Mouse (Mus musculus) embryonic facial prominence, embryonic 13.5 days (tissue): ENCODE measurements at regions not wholly inside any gene's neighbourhood (a gene's known extent, or its start where the extent isn't known, plus 50 kb on each side); places are given as distances from the start of the nearest gene placed in this dataset.

Source experiments
- ATAC-seq: fragments of 200-750 bp; cut with Nextera tagmentation; 2 replicates; pipeline ENCODE4 v1.8.0; 2017; ENCODE audit warnings: low read depth; ENCODE audit not compliant: insufficient number of reproducible peaks, insufficient read depth, low FRiP score, low TSS enrichment
- H3K27ac ChIP-seq: fragments of 300-500 bp; sonication (generic); 2 replicates; pipeline ENCODE4 v1.5.1; 2015; ENCODE audit warnings: moderate library complexity, mild to moderate bottlenecking, inconsistent platforms
- H3K27me3 ChIP-seq: fragments of 300-500 bp; sonication (generic); 2 replicates; pipeline ENCODE4 v1.6.1; 2015; ENCODE audit warnings: mild to moderate bottlenecking, inconsistent platforms
- H3K36me3 ChIP-seq: fragments of 300-500 bp; sonication (generic); 2 replicates; pipeline ENCODE4 v1.6.1; 2015; ENCODE audit warnings: mild to moderate bottlenecking, inconsistent platforms
- H3K4me1 ChIP-seq: fragments of 300-500 bp; sonication (generic); 2 replicates; pipeline ENCODE4 v1.6.1; 2015; ENCODE audit warnings: inconsistent platforms
- H3K4me2 ChIP-seq: fragments of 300-500 bp; sonication (generic); 2 replicates; pipeline ENCODE4 v1.6.1; 2015; ENCODE audit warnings: moderate library complexity, mild to moderate bottlenecking, inconsistent platforms
- H3K4me3 ChIP-seq: fragments of 300-500 bp; sonication (generic); 2 replicates; pipeline ENCODE4 v1.5.1; 2015; ENCODE audit warnings: mild to moderate bottlenecking, inconsistent platforms
- H3K9ac ChIP-seq: fragments of 300-500 bp; sonication (generic); 2 replicates; pipeline ENCODE4 v1.6.1; 2015; ENCODE audit warnings: mild to moderate bottlenecking, inconsistent platforms
- H3K9me3 ChIP-seq: fragments of 300-500 bp; sonication (generic); 2 replicates; pipeline ENCODE4 v1.6.1; 2016; ENCODE audit warnings: inconsistent platforms
- WGBS: fragments of 180-500 bp; shearing (Covaris S2); methylation state at CpG from one replicate; pipeline ENCODE4 v1.1.7; 2015; ENCODE audit warnings: mixed read lengths; 5-methylcytosine and 5-hydroxymethylcytosine counted together

DNA sequence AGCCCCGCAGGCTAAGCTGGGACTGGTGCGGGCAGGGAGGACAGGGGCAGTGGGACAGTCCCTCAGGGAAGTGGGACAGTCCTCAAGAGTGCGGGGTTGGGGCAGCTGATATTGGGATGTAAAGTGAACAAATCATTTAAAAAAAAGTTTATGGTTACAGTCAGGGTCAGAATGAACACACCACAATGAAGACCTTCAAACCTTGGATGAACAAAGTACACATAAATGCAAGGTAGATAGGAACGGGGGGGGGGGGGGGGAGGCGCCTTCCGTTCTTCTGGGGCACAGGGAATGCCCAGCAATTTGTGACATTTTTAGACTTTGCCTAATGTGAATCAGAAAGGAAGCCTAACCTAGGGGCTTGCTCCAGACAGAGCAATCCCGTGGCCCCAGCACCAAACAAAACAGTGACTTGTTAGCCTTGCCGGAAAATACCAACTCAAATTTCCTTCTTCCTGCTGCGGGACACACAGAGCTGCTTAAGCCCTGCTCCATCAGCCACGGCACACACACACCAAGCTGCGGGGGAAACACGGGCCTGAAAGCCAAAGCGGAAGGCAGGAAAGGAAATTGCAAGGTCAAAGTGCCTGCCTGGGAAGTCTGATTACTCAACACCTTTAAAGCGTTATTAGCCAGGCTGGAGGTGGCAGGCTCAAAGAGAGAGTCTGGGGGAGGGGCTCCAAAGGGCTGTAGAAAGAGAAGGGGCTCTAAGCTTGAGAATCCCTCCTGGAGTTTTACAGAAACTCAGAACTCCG, 309.6 kb upstream of the Jarid2 start:
- no peak for ATAC-seq
- H3K4me3 ChIP-seq = peak overlapping the region; percentile 10; the same call in 1 of the 2 replicates
- H3K27ac ChIP-seq = no peak overlapping the region
- H3K4me2 ChIP-seq = peak overlapping the region; percentile 47
- no peaks in the 10 kb centered on the region for H3K9me3 ChIP-seq
- no peaks in the 10 kb centered on the region for H3K36me3 ChIP-seq
- peak overlapping the region; percentile 51; the same call in 1 of the 2 replicates for H3K9ac ChIP-seq
- peaks cover 29% of the 10 kb centered on the region for H3K4me1 ChIP-seq
- WGBS = 14% methylated on average over 14 of the region's 15 CpGs
- no peaks in the 10 kb centered on the region for H3K27me3 ChIP-seq

DNA sequence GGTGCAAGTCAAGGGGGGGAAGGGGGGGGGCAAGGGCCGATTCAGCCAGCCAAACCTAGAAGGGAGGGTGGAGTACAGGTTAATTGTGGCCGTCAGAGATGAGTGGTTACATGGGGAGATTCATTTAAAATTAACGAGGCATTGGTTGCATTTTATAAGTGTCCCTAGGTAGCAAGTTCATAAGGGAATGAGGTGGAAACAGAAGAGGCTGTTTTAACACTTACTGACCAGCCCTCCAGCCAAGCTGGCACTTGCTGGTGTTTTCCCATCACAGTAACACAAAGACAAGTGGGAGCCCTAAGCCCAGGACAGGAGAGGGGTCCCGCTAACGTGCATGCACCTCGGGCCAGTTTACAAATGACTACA, 309.1 kb upstream of the Jarid2 start:
- H3K27ac ChIP-seq = no peak overlapping the region
- peak overlapping the region; percentile 51; the same call in 1 of the 2 replicates for H3K9ac ChIP-seq
- no peak overlapping the region for H3K4me3 ChIP-seq
- H3K4me1 ChIP-seq = peaks cover 30% of the 10 kb centered on the region
- H3K9me3 ChIP-seq = no peaks in the 10 kb centered on the region
- H3K36me3 ChIP-seq = no peaks in the 10 kb centered on the region
- no peaks in the 10 kb centered on the region for H3K27me3 ChIP-seq
- no peak for ATAC-seq
- WGBS = 27% methylated on average over 6 of the region's 6 CpGs
- H3K4me2 ChIP-seq = peak overlapping the region; percentile 47; the same call in 1 of the 2 replicates

DNA sequence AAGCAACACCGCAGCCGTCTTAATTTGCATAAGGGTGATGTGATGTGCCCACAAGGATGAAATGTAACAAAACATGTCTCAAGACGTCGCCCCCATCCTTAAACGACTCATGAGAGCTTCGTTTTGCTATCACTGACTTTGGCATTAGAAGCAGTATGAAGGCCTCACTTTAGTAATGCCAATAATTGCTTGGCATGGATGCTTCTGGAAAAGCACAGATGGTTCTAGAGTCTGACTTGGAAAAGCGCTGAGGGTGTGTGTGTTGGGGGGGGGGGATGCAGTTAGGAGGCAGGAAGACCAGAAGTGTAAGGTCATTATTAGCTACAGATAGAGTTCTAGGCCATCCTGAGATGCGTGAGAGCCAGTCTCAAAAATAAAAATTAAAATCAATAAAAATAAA, 308.3 kb upstream of the Jarid2 start:
- Histone ChIP-seq H3K9me3 (no peaks in the 10 kb centered on the region), H3K27ac (no peak overlapping the region), H3K9ac (no peak overlapping the region), H3K36me3 (no peaks in the 10 kb centered on the region), H3K4me1 (peaks cover 37% of the 10 kb centered on the region), H3K27me3 (no peaks in the 10 kb centered on the region), H3K4me3 (no peak overlapping the region), H3K4me2 (no peak overlapping the region)
- WGBS = 91% methylated on average over 8 of the region's 8 CpGs
- no peak for ATAC-seq

DNA sequence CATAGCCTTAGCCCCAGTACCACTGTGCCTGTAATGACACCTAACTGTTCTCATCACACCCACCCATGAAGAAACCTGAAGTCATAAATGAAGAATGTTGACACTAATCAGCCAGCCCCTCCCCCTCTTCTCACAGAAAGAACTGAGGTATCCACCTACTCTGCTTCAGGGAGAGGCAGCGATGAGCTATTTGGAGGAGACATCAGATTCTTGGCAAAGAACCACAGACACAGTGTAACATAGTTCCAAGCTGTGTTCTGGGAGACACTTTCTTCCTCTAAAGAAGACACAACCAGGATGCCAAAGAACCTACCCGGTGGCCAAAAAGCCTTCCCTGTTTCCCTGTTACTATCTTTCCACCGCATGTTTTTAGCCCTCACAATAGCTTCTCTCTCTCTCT, 307.8 kb upstream of the Jarid2 start:
- ATAC-seq = no peak
- Histone ChIP-seq H3K4me3 (no peak overlapping the region), H3K4me1 (peaks cover 37% of the 10 kb centered on the region), H3K36me3 (no peaks in the 10 kb centered on the region), H3K4me2 (no peak overlapping the region), H3K9ac (no peak overlapping the region), H3K9me3 (no peaks in the 10 kb centered on the region), H3K27me3 (no peaks in the 10 kb centered on the region), H3K27ac (no peak overlapping the region)
- WGBS = 81% methylated on average over 3 of the region's 3 CpGs

- no peaks in the 10 kb centered on the region for H3K9me3 ChIP-seq
- WGBS = 70% methylated on average over 5 of the region's 5 CpGs
Observed at GRCm38 (mm10) chr13:44421922-44422321, 307.4 kb upstream of the Jarid2 start.

DNA sequence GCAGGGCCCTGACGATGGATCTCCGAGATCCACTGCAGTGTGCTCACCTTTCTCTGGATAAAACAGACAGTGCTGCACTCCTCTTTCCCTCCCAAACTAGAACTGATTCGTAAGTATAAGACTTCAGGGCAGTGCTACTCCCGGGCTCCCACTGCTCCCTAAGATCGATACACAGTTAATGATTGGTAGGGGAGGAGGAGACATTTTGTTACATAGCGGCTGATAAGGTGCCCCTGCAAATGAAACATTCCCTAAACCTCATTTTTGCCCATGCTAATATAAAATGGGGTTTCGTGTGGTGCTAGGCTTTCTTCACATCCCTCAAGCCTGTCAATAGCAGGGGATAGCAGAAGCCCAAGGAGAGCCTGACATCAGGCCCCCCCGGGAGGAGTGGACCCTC, 298.8 kb upstream of the Jarid2 start:
- Histone ChIP-seq H3K27ac (no peak overlapping the region), H3K4me2 (no peak overlapping the region), H3K9me3 (no peaks in the 10 kb centered on the region), H3K27me3 (no peaks in the 10 kb centered on the region), H3K4me1 (peaks cover 4% of the 10 kb centered on the region; the same call in 1 of the 2 replicates), H3K36me3 (no peaks in the 10 kb centered on the region), H3K4me3 (no peak overlapping the region), H3K9ac (no peak overlapping the region)
- no peak for ATAC-seq
- 88% methylated on average over 8 of the region's 8 CpGs for WGBS

More at GRCm38 (mm10) chr13:44421922-44422321, 307.4 kb upstream of the Jarid2 start:
- H3K4me3 ChIP-seq = no peak overlapping the region
- no peaks in the 10 kb centered on the region for H3K27me3 ChIP-seq
- no peak overlapping the region for H3K27ac ChIP-seq
- peaks cover 34% of the 10 kb centered on the region for H3K4me1 ChIP-seq
- no peak overlapping the region for H3K4me2 ChIP-seq
- no peak for ATAC-seq
- no peaks in the 10 kb centered on the region for H3K36me3 ChIP-seq
- H3K9ac ChIP-seq = no peak overlapping the region

- H3K4me1 ChIP-seq = no peaks in the 10 kb centered on the region
- H3K4me2 ChIP-seq = no peak overlapping the region
- H3K36me3 ChIP-seq = no peaks in the 10 kb centered on the region
- no peak overlapping the region for H3K27ac ChIP-seq
- no peak for ATAC-seq
- no peaks in the 10 kb centered on the region for H3K27me3 ChIP-seq
- no peak overlapping the region for H3K9ac ChIP-seq
- H3K4me3 ChIP-seq = no peak overlapping the region
- 89% methylated on average over 1 of the region's 1 CpGs for WGBS
- H3K9me3 ChIP-seq = peaks cover 6% of the 10 kb centered on the region
Observed at GRCm38 (mm10) chr13:44437709-44438108, 291.6 kb upstream of the Jarid2 start.

DNA sequence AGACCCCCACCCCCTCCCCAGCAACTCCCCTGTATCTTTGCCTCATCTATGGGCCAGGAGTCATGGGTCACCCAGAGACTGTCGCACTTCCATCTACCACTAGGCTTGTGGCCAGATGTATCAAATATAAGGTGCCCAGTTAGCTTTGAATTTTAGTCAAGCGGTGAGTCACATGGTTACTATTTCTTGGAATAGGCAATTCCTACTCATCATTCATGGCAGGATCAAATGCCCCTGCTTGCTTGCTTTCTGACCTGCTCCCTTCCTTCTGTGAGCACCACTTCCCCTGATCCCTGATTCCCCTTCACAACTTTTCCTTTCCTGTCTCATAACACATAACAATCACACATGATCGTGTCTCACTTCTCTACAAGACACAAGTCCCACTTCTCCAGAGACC, 288.2 kb upstream of the Jarid2 start:
- Histone ChIP-seq H3K9ac (no peak overlapping the region), H3K4me1 (no peaks in the 10 kb centered on the region), H3K4me2 (no peak overlapping the region), H3K9me3 (peaks cover 6% of the 10 kb centered on the region), H3K27me3 (no peaks in the 10 kb centered on the region), H3K4me3 (no peak overlapping the region), H3K27ac (no peak overlapping the region), H3K36me3 (no peaks in the 10 kb centered on the region)
- WGBS = 83% methylated on average over 3 of the region's 3 CpGs
- ATAC-seq = no peak

DNA sequence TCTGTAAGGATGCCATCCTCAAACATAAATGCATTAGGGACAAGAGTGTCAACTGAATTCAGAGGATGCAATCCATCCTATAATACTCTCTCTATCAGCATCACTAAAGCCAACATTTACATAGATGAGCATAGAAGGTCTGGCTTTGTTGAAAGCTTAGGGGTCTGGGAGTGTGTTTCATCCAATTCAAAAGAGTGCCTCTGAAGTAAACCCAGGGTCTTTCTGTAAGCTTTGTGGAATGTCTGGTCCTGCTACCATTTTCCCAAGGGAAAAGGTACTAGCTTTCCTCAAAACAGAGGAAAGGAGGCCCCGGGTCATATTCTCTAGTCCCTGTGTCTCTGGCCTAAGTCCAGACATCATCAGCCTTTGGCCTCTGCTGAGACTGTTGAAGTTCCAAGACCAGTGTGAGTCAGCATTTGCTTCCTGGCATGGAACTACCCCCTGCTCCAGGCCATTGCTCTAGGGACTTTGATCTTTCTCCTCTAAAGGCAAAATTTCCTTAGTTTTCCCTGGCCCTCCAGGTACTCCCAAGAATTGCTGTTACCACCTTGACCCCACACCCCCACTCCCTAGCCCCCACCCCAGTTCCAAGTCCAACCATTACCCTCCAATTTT, 280.0 kb upstream of the Jarid2 start:
- 77% methylated on average over 1 of the region's 1 CpGs for WGBS
- Histone ChIP-seq H3K9me3 (no peaks in the 10 kb centered on the region), H3K27ac (no peak overlapping the region), H3K9ac (no peak overlapping the region), H3K27me3 (no peaks in the 10 kb centered on the region), H3K4me3 (no peak overlapping the region), H3K4me2 (no peak overlapping the region), H3K36me3 (no peaks in the 10 kb centered on the region), H3K4me1 (peaks cover 16% of the 10 kb centered on the region)
- ATAC-seq = no peak

- Histone ChIP-seq H3K36me3 (no peaks in the 10 kb centered on the region), H3K27ac (no peak overlapping the region), H3K27me3 (no peaks in the 10 kb centered on the region), H3K9ac (no peak overlapping the region), H3K9me3 (no peaks in the 10 kb centered on the region), H3K4me3 (no peak overlapping the region), H3K4me1 (peaks cover 24% of the 10 kb centered on the region), H3K4me2 (no peak overlapping the region)
- no peak for ATAC-seq
- 84% methylated on average over 5 of the region's 5 CpGs for WGBS
Observed at GRCm38 (mm10) chr13:44451224-44451623, 278.1 kb upstream of the Jarid2 start.

GRCm38 (mm10) chr13:44453131-44453530, 276.1 kb upstream of the Jarid2 start:
- Histone ChIP-seq H3K4me2 (no peak overlapping the region), H3K9ac (no peak overlapping the region), H3K4me3 (no peak overlapping the region), H3K36me3 (no peaks in the 10 kb centered on the region), H3K27ac (no peak overlapping the region), H3K4me1 (peaks cover 24% of the 10 kb centered on the region), H3K27me3 (no peaks in the 10 kb centered on the region), H3K9me3 (no peaks in the 10 kb centered on the region)
- WGBS = 44% methylated on average over 7 of the region's 7 CpGs
- no peak for ATAC-seq

DNA sequence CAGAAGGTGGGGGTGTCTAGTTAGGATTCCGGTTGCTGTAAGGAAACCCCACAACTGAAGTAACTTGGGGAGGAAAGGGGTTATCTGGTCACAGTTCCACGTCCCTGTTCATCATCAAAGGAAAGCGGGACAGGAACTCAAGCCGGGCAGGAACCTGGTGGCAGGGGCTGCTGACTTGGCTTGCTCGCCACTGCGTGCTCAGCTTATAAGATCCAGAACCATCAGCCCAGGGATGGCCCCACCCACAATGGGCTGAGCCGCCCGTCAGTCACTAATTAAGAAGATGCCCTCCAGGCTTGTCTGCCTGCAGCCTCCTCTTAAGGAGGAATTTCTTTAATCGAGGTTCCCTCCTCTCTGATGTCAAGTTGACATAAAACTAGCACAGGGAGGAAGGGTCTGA, 275.1 kb upstream of the Jarid2 start:
- Histone ChIP-seq H3K4me2 (peak overlapping the region; percentile 40), H3K27me3 (no peaks in the 10 kb centered on the region), H3K27ac (no peak overlapping the region), H3K4me3 (peak overlapping the region; percentile 13; the same call in 1 of the 2 replicates), H3K36me3 (no peaks in the 10 kb centered on the region), H3K4me1 (peaks cover 24% of the 10 kb centered on the region), H3K9me3 (no peaks in the 10 kb centered on the region), H3K9ac (no peak overlapping the region)
- WGBS = 21% methylated on average over 9 of the region's 9 CpGs
- no peak for ATAC-seq
